Mouse (Mus musculus) neural tube, embryonic 11.5 days (tissue): Measurements from ENCODE around the gene Arhgef2. TPM values are rescaled to one million over a fixed set of nuclear protein-coding genes. Genes with fewer than 3 reads are reported as not detected.

ENCODE experiments used
- ATAC-seq: fragments of 200-750 bp; cut with Nextera tagmentation; 2 replicates; pipeline ENCODE4 v1.8.0; 2017; ENCODE audit warnings: moderate number of reproducible peaks, mild to moderate bottlenecking, moderate TSS enrichment, moderate library complexity; ENCODE audit not compliant: insufficient read depth, low FRiP score, low TSS enrichment
- DNase-seq: peaks from one replicate; pipeline ENCODE4 v3.0.0-alpha.2; 2015; ENCODE audit warnings: low spot score
- H3K27ac ChIP-seq: fragments of 300-500 bp; sonication (generic); 2 replicates; pipeline ENCODE4 v1.5.1; 2014; ENCODE audit warnings: low read depth, mild to moderate bottlenecking, low read length
- H3K27me3 ChIP-seq: fragments of 300-500 bp; sonication (generic); 2 replicates; pipeline ENCODE4 v1.6.1; 2014; ENCODE audit warnings: mild to moderate bottlenecking, low read length, mixed read lengths; ENCODE audit not compliant: control insufficient read depth, insufficient read depth
- H3K36me3 ChIP-seq: fragments of 300-500 bp; sonication (generic); 2 replicates; pipeline ENCODE4 v1.6.1; 2014; ENCODE audit warnings: mild to moderate bottlenecking, low read length, moderate library complexity, mixed read lengths; ENCODE audit not compliant: control insufficient read depth, insufficient read depth
- H3K4me1 ChIP-seq: fragments of 300-500 bp; sonication (generic); 2 replicates; pipeline ENCODE4 v1.6.1; 2014; ENCODE audit warnings: low read length, mixed read lengths; ENCODE audit not compliant: control insufficient read depth, insufficient read depth
- H3K4me2 ChIP-seq: fragments of 300-500 bp; sonication (generic); 2 replicates; pipeline ENCODE4 v1.6.1; 2014; ENCODE audit warnings: low read depth, mild to moderate bottlenecking, moderate library complexity
- H3K4me3 ChIP-seq: fragments of 300-500 bp; sonication (generic); 2 replicates; pipeline ENCODE4 v1.5.1; 2014; ENCODE audit warnings: low read depth, low read length
- H3K9ac ChIP-seq: fragments of 300-500 bp; sonication (generic); 2 replicates; pipeline ENCODE4 v1.6.1; 2014; ENCODE audit warnings: mild to moderate bottlenecking, low read length
- H3K9me3 ChIP-seq: fragments of 300-500 bp; sonication (generic); 2 replicates; pipeline ENCODE4 v1.6.1; 2016; ENCODE audit warnings: low read length; ENCODE audit not compliant: control insufficient read depth
- WGBS: fragments of 180-500 bp; shearing (Covaris S2); extraction: QIAGEN DNeasy Blood & Tissue Kit; methylation state at CpG from one replicate; pipeline ENCODE4 v1.1.7; 2014; 5-methylcytosine and 5-hydroxymethylcytosine counted together
- polyA plus RNA-seq: library from polyadenylated mRNA; unstranded; fragments of >200 nt; fragmentation: Nextera tagmentation; extraction: Ambion mirVana; gene quantifications from 2 replicates; pipeline ENCODE4 v1.2.1, GENCODE M21; 2014

The Arhgef2 gene
- polyA plus RNA-seq, 1 experiment from 2014 or later = 145 TPM

- no peaks in the 10 kb centered on the region for H3K9me3 ChIP-seq
- no peaks in the 10 kb centered on the region for H3K36me3 ChIP-seq
- no peaks in the 10 kb centered on the region for H3K27me3 ChIP-seq
- H3K4me2 ChIP-seq = peak overlapping the region; percentile 81
- peak overlapping the region; percentile 95 for H3K27ac ChIP-seq
- peaks cover 24% of the 10 kb centered on the region for H3K4me1 ChIP-seq
- ATAC-seq (peak; percentile 33), DNase-seq (peak; percentile 74)
- H3K9ac ChIP-seq = peak overlapping the region; percentile 99
- under 1% methylated on average over 35 of the region's 36 CpGs for WGBS
- H3K4me3 ChIP-seq = peak overlapping the region; percentile 92
Measured at GRCm38 (mm10) chr3:88621537-88622112, 15.9 kb downstream of the Arhgef2 start.

- Histone ChIP-seq H3K36me3 (no peaks in the 10 kb centered on the region), H3K27ac (peak overlapping the region; percentile 95), H3K4me3 (peak overlapping the region; percentile 92), H3K27me3 (no peaks in the 10 kb centered on the region), H3K9me3 (no peaks in the 10 kb centered on the region), H3K4me2 (peak overlapping the region; percentile 81), H3K4me1 (peaks cover 24% of the 10 kb centered on the region), H3K9ac (peak overlapping the region; percentile 99)
- ATAC-seq (no peak), DNase-seq (peak; percentile 50)
- under 1% methylated on average over 24 of the region's 24 CpGs for WGBS
Measured at GRCm38 (mm10) chr3:88622113-88622940, 16.6 kb downstream of the Arhgef2 start.

GRCm38 (mm10) chr3:88622941-88623345, 17.2 kb downstream of the Arhgef2 start:
- Histone ChIP-seq H3K9ac (peak overlapping the region; percentile 99), H3K27ac (peak overlapping the region; percentile 95), H3K4me3 (peak overlapping the region; percentile 92), H3K27me3 (no peaks in the 10 kb centered on the region), H3K9me3 (no peaks in the 10 kb centered on the region), H3K4me2 (peak overlapping the region; percentile 81), H3K4me1 (peaks cover 24% of the 10 kb centered on the region), H3K36me3 (no peaks in the 10 kb centered on the region)
- DNase-seq = no peak
- no peak for ATAC-seq
- WGBS = 1% methylated on average over 5 of the region's 6 CpGs

- Histone ChIP-seq H3K9ac (peak overlapping the region; percentile 99), H3K9me3 (no peaks in the 10 kb centered on the region), H3K27ac (peak overlapping the region; percentile 95), H3K4me1 (peaks cover 24% of the 10 kb centered on the region), H3K27me3 (no peaks in the 10 kb centered on the region), H3K36me3 (no peaks in the 10 kb centered on the region), H3K4me2 (peak overlapping the region; percentile 81), H3K4me3 (peak overlapping the region; percentile 92)
- ATAC-seq (no peak), DNase-seq (peak; percentile 41)
- WGBS = 3% methylated on average over 15 of the region's 15 CpGs
Measured at GRCm38 (mm10) chr3:88623346-88624135, 17.8 kb downstream of the Arhgef2 start.

GRCm38 (mm10) chr3:88624324-88624723, 18.6 kb downstream of the Arhgef2 start:
- no peak for ATAC-seq
- DNase-seq = no peak
- H3K27me3 ChIP-seq = no peaks in the 10 kb centered on the region
- peak overlapping the region; percentile 81 for H3K4me2 ChIP-seq
- H3K9me3 ChIP-seq = no peaks in the 10 kb centered on the region
- peak overlapping the region; percentile 92 for H3K4me3 ChIP-seq
- peaks cover 24% of the 10 kb centered on the region for H3K4me1 ChIP-seq
- 15% methylated on average over 4 of the region's 4 CpGs for WGBS
- H3K9ac ChIP-seq = peak overlapping the region; percentile 99
- H3K36me3 ChIP-seq = no peaks in the 10 kb centered on the region
- peak overlapping the region; percentile 95 for H3K27ac ChIP-seq

GRCm38 (mm10) chr3:88624951-88625350, 19.2 kb downstream of the Arhgef2 start:
- ATAC-seq (no peak), DNase-seq (no peak)
- peak overlapping the region; percentile 92 for H3K4me3 ChIP-seq
- peaks cover 24% of the 10 kb centered on the region for H3K4me1 ChIP-seq
- H3K27ac ChIP-seq = peak overlapping the region; percentile 95
- WGBS = 35% methylated on average over 2 of the region's 2 CpGs
- H3K27me3 ChIP-seq = no peaks in the 10 kb centered on the region
- H3K36me3 ChIP-seq = peaks cover 5% of the 10 kb centered on the region; the same call in 1 of the 2 replicates
- H3K9ac ChIP-seq = peak overlapping the region; percentile 99
- peak overlapping the region; percentile 81 for H3K4me2 ChIP-seq
- no peaks in the 10 kb centered on the region for H3K9me3 ChIP-seq

GRCm38 (mm10) chr3:88625531-88625930, 19.8 kb downstream of the Arhgef2 start:
- Histone ChIP-seq H3K27me3 (no peaks in the 10 kb centered on the region), H3K36me3 (peaks cover 7% of the 10 kb centered on the region), H3K9me3 (no peaks in the 10 kb centered on the region), H3K4me3 (no peak overlapping the region), H3K4me1 (peaks cover 22% of the 10 kb centered on the region), H3K4me2 (no peak overlapping the region), H3K27ac (no peak overlapping the region), H3K9ac (no peak overlapping the region)
- 92% methylated on average over 7 of the region's 7 CpGs for WGBS
- DNase-seq (no peak), ATAC-seq (no peak)

GRCm38 (mm10) chr3:88626316-88626715, 20.6 kb downstream of the Arhgef2 start:
- no peak overlapping the region for H3K9ac ChIP-seq
- peaks cover 20% of the 10 kb centered on the region for H3K4me1 ChIP-seq
- DNase-seq (no peak), ATAC-seq (no peak)
- peaks cover 11% of the 10 kb centered on the region for H3K36me3 ChIP-seq
- H3K4me3 ChIP-seq = no peak overlapping the region
- no peaks in the 10 kb centered on the region for H3K9me3 ChIP-seq
- no peak overlapping the region for H3K27ac ChIP-seq
- WGBS = 71% methylated on average over 7 of the region's 7 CpGs
- H3K4me2 ChIP-seq = no peak overlapping the region
- no peaks in the 10 kb centered on the region for H3K27me3 ChIP-seq
